Mouse (Mus musculus) lung, postnatal 25 days (tissue): ENCODE results near the gene Olfr732.

ENCODE experiments used
- DNase-seq: peaks from one replicate; pipeline ENCODE4 v3.0.0; 2022; ENCODE audit warnings: low spot score

The Olfr732 gene

GRCm38 (mm10) chr14:50284106-50284505 lies at the start of gene Olfr732:
Olfr732 (minus strand) TSS chr14:50284206.
- DNase-seq: no peak

- no peak for DNase-seq
Measured at GRCm38 (mm10) chr14:50326661-50327060, 42.7 kb upstream of the Olfr732 start, which contains the start of gene Olfr734. Olfr734 (minus strand) TSS chr14:50326761.

DNA sequence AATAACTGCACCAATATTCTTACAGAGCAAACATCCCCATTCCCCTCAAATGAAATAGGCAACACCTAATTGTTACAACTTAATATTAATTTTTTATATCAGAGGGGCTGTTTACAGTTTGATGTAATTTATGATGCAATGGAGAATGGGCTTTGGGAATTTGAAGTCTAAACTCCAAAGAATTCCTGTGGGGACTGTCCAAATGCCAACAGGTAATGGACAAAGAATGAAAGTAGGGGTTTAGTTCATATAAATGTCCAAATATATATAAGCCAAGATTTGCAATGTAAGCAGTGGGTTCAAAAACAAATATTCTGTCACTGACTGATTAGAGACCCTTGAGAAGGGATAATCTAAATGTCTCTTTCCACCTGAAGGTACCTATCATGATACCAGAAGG lies 17.4 kb upstream of the Olfr732 start, which contains the start of gene Olfr733:
Gene Olfr733 (minus strand): TSS at position 101 of the 400 bp plus-strand sequence.
- DNase-seq: no peak

DNA sequence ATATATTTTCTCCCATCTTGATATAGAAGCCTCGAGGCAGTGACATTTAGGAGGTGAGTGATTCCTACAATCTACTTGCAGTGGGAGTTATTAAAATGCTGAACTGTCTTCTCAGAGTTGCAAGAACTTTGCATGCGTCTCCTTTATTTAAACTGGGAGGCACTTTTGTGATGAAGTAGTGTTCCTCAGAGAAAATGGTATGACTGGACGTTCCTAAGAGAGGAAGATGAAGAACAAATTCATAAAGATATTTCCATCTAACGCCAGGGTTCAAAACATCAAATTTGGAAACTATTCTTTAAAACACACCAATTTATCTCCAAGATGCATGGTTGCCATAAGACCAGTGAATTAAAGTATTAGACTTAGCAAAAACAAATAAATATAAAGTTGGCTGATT lies 42.2 kb downstream of the Olfr732 start, which contains the start of gene Olfr731:
Gene Olfr731 (minus strand): TSS at position 101 of the 400 bp plus-strand sequence.
- no peak for DNase-seq
